Mouse (Mus musculus): ENCODE results near the gene Pxylp1. TPM values are rescaled to one million over a fixed set of nuclear protein-coding genes. Genes with fewer than 3 reads are reported as not detected.
A peak's percentile ranks its signal among the peaks of the same experiment; 100 is the strongest.

Pxylp1 gene
- polyA plus RNA-seq, 1 experiment from 2014 or later, result 34.7 TPM

GRCm38 (mm10) chr9:96870104-96870503, 22.4 kb downstream of the Pxylp1 start:
- H3K9ac ChIP-seq (ENCODE audit: low read depth, low read length), result no peak overlapping the region
- H3K4me2 ChIP-seq (ENCODE audit: low read depth, low read length), result no peak overlapping the region
- H3K36me3 ChIP-seq (ENCODE audit: control insufficient read depth, insufficient read depth, low read length), result no peaks in the 10 kb centered on the region
- no peak overlapping the region for H3K4me3 ChIP-seq (ENCODE audit: low read depth, low read length)
- peaks cover under 1% of the 10 kb centered on the region; the same call in 1 of the 2 replicates for H3K4me1 ChIP-seq (ENCODE audit: control insufficient read depth, insufficient read depth, low read length)
- no peak for ATAC-seq (ENCODE audit: low read depth)
- H3K27me3 ChIP-seq (replicated peaks; ENCODE audit: control insufficient read depth, insufficient read depth, low read length), result no peaks in the 10 kb centered on the region
- WGBS, result 74% methylated on average over 8 of the region's 8 CpGs
- H3K9me3 ChIP-seq (ENCODE audit: control insufficient read depth, low read length), result peaks cover 11% of the 10 kb centered on the region
- DNase-seq (ENCODE audit: low spot score), result no peak
- H3K27ac ChIP-seq (replicated peaks; ENCODE audit: low read depth, low read length), result no peak overlapping the region

- H3K4me1 ChIP-seq (ENCODE audit: control insufficient read depth, insufficient read depth, low read length), result no peaks in the 10 kb centered on the region
- no peak overlapping the region for H3K4me2 ChIP-seq (ENCODE audit: low read depth, low read length)
- no peaks in the 10 kb centered on the region for H3K27me3 ChIP-seq (replicated peaks; ENCODE audit: control insufficient read depth, insufficient read depth, low read length)
- ATAC-seq (ENCODE audit: low read depth) (no peak), DNase-seq (ENCODE audit: low spot score) (no peak)
- H3K4me3 ChIP-seq (ENCODE audit: low read depth, low read length), result no peak overlapping the region
- no peaks in the 10 kb centered on the region for H3K36me3 ChIP-seq (ENCODE audit: control insufficient read depth, insufficient read depth, low read length)
- no peak overlapping the region for H3K27ac ChIP-seq (replicated peaks; ENCODE audit: low read depth, low read length)
- no peak overlapping the region for H3K9ac ChIP-seq (ENCODE audit: low read depth, low read length)
- peaks cover 11% of the 10 kb centered on the region for H3K9me3 ChIP-seq (ENCODE audit: control insufficient read depth, low read length)
- 84% methylated on average over 5 of the region's 5 CpGs for WGBS
Measured at GRCm38 (mm10) chr9:96869542-96869941, 22.9 kb downstream of the Pxylp1 start.

- 90% methylated on average over 6 of the region's 6 CpGs for WGBS
- Histone ChIP-seq H3K36me3 (ENCODE audit: control insufficient read depth, insufficient read depth, low read length) (no peaks in the 10 kb centered on the region), H3K4me3 (ENCODE audit: low read depth, low read length) (no peak overlapping the region), H3K9ac (ENCODE audit: low read depth, low read length) (no peak overlapping the region), H3K4me2 (ENCODE audit: low read depth, low read length) (no peak overlapping the region), H3K27me3 (replicated peaks; ENCODE audit: control insufficient read depth, insufficient read depth, low read length) (no peaks in the 10 kb centered on the region), H3K27ac (replicated peaks; ENCODE audit: low read depth, low read length) (no peak overlapping the region), H3K9me3 (ENCODE audit: control insufficient read depth, low read length) (peaks cover 11% of the 10 kb centered on the region), H3K4me1 (ENCODE audit: control insufficient read depth, insufficient read depth, low read length) (0 out of 2 replicates have a peak, but pooled peaks cover under 1% of the 10 kb centered on the region)
- DNase-seq (ENCODE audit: low spot score) (no peak), ATAC-seq (ENCODE audit: low read depth) (no peak)
Measured at GRCm38 (mm10) chr9:96868546-96868945, 23.9 kb downstream of the Pxylp1 start.

- ATAC-seq (ENCODE audit: low read depth), result no peak
- 59% methylated on average over 7 of the region's 7 CpGs for WGBS
- H3K4me1 ChIP-seq (ENCODE audit: control insufficient read depth, insufficient read depth, low read length), result peaks cover 8% of the 10 kb centered on the region; the same call in 1 of the 2 replicates
Measured at GRCm38 (mm10) chr9:96867165-96867564, 25.3 kb downstream of the Pxylp1 start.

GRCm38 (mm10) chr9:96866196-96866595, 26.3 kb downstream of the Pxylp1 start:
- Histone ChIP-seq H3K27ac (replicated peaks; ENCODE audit: low read depth, low read length) (no peak overlapping the region), H3K4me1 (ENCODE audit: control insufficient read depth, insufficient read depth, low read length) (peaks cover 16% of the 10 kb centered on the region), H3K4me3 (ENCODE audit: low read depth, low read length) (no peak overlapping the region), H3K9me3 (ENCODE audit: control insufficient read depth, low read length) (no peaks in the 10 kb centered on the region; the same call in 1 of the 2 replicates), H3K36me3 (ENCODE audit: control insufficient read depth, insufficient read depth, low read length) (no peaks in the 10 kb centered on the region), H3K9ac (ENCODE audit: low read depth, low read length) (no peak overlapping the region), H3K27me3 (replicated peaks; ENCODE audit: control insufficient read depth, insufficient read depth, low read length) (no peaks in the 10 kb centered on the region), H3K4me2 (ENCODE audit: low read depth, low read length) (no peak overlapping the region)
- 98% methylated on average over 5 of the region's 5 CpGs for WGBS
- ATAC-seq (ENCODE audit: low read depth) (no peak), DNase-seq (ENCODE audit: low spot score) (no peak)

More at GRCm38 (mm10) chr9:96867165-96867564, 25.3 kb downstream of the Pxylp1 start:
- peaks cover 6% of the 10 kb centered on the region for H3K9me3 ChIP-seq (ENCODE audit: control insufficient read depth, low read length)
- H3K27me3 ChIP-seq (replicated peaks; ENCODE audit: control insufficient read depth, insufficient read depth, low read length), result no peaks in the 10 kb centered on the region
- no peak overlapping the region for H3K27ac ChIP-seq (replicated peaks; ENCODE audit: low read depth, low read length)
- no peak for DNase-seq (ENCODE audit: low spot score)
- H3K36me3 ChIP-seq (ENCODE audit: control insufficient read depth, insufficient read depth, low read length), result no peaks in the 10 kb centered on the region
- H3K9ac ChIP-seq (ENCODE audit: low read depth, low read length), result no peak overlapping the region
- H3K4me2 ChIP-seq (ENCODE audit: low read depth, low read length), result no peak overlapping the region
- no peak overlapping the region for H3K4me3 ChIP-seq (ENCODE audit: low read depth, low read length)

GRCm38 (mm10) chr9:96865473-96866050, 26.9 kb downstream of the Pxylp1 start:
- Histone ChIP-seq H3K9me3 (ENCODE audit: control insufficient read depth, low read length) (no peaks in the 10 kb centered on the region), H3K4me3 (ENCODE audit: low read depth, low read length) (no peak overlapping the region), H3K9ac (ENCODE audit: low read depth, low read length) (no peak overlapping the region), H3K4me2 (ENCODE audit: low read depth, low read length) (no peak overlapping the region), H3K27me3 (replicated peaks; ENCODE audit: control insufficient read depth, insufficient read depth, low read length) (no peaks in the 10 kb centered on the region), H3K36me3 (ENCODE audit: control insufficient read depth, insufficient read depth, low read length) (no peaks in the 10 kb centered on the region), H3K4me1 (ENCODE audit: control insufficient read depth, insufficient read depth, low read length) (peaks cover 22% of the 10 kb centered on the region), H3K27ac (replicated peaks; ENCODE audit: low read depth, low read length) (no peak overlapping the region)
- ATAC-seq (ENCODE audit: low read depth) (peak; percentile 84), DNase-seq (ENCODE audit: low spot score) (peak; percentile 71)
- 65% methylated on average over 16 of the region's 16 CpGs for WGBS

GRCm38 (mm10) chr9:96863539-96863938, 28.9 kb downstream of the Pxylp1 start:
- H3K4me3 ChIP-seq (ENCODE audit: low read depth, low read length), result no peak overlapping the region
- no peak overlapping the region for H3K4me2 ChIP-seq (ENCODE audit: low read depth, low read length)
- no peak overlapping the region for H3K9ac ChIP-seq (ENCODE audit: low read depth, low read length)
- no peaks in the 10 kb centered on the region for H3K36me3 ChIP-seq (ENCODE audit: control insufficient read depth, insufficient read depth, low read length)
- no peak overlapping the region for H3K27ac ChIP-seq (replicated peaks; ENCODE audit: low read depth, low read length)
- WGBS, result 68% methylated on average over 3 of the region's 3 CpGs
- no peak for ATAC-seq (ENCODE audit: low read depth)
- no peak for DNase-seq (ENCODE audit: low spot score)
- no peaks in the 10 kb centered on the region for H3K9me3 ChIP-seq (ENCODE audit: control insufficient read depth, low read length)
- no peaks in the 10 kb centered on the region for H3K27me3 ChIP-seq (replicated peaks; ENCODE audit: control insufficient read depth, insufficient read depth, low read length)
- peaks cover 25% of the 10 kb centered on the region for H3K4me1 ChIP-seq (ENCODE audit: control insufficient read depth, insufficient read depth, low read length)

GRCm38 (mm10) chr9:96862836-96863235, 29.6 kb downstream of the Pxylp1 start:
- peaks cover 25% of the 10 kb centered on the region for H3K4me1 ChIP-seq (ENCODE audit: control insufficient read depth, insufficient read depth, low read length)
- H3K36me3 ChIP-seq (ENCODE audit: control insufficient read depth, insufficient read depth, low read length), result no peaks in the 10 kb centered on the region
- no peaks in the 10 kb centered on the region for H3K27me3 ChIP-seq (replicated peaks; ENCODE audit: control insufficient read depth, insufficient read depth, low read length)
- no peaks in the 10 kb centered on the region for H3K9me3 ChIP-seq (ENCODE audit: control insufficient read depth, low read length)
- no peak overlapping the region for H3K4me2 ChIP-seq (ENCODE audit: low read depth, low read length)
- ATAC-seq (ENCODE audit: low read depth) (no peak), DNase-seq (ENCODE audit: low spot score) (no peak)
- no peak overlapping the region for H3K27ac ChIP-seq (replicated peaks; ENCODE audit: low read depth, low read length)
- H3K9ac ChIP-seq (ENCODE audit: low read depth, low read length), result no peak overlapping the region
- no peak overlapping the region for H3K4me3 ChIP-seq (ENCODE audit: low read depth, low read length)
- 46% methylated on average over 4 of the region's 4 CpGs for WGBS

- WGBS, result 63% methylated on average over 10 of the region's 10 CpGs
- H3K4me2 ChIP-seq (ENCODE audit: low read depth, low read length), result no peak overlapping the region
- H3K4me3 ChIP-seq (ENCODE audit: low read depth, low read length), result no peak overlapping the region
- no peaks in the 10 kb centered on the region for H3K27me3 ChIP-seq (replicated peaks; ENCODE audit: control insufficient read depth, insufficient read depth, low read length)
- DNase-seq (ENCODE audit: low spot score) (no peak), ATAC-seq (ENCODE audit: low read depth) (no peak)
- H3K9ac ChIP-seq (ENCODE audit: low read depth, low read length), result no peak overlapping the region
- H3K36me3 ChIP-seq (ENCODE audit: control insufficient read depth, insufficient read depth, low read length), result no peaks in the 10 kb centered on the region
- H3K27ac ChIP-seq (replicated peaks; ENCODE audit: low read depth, low read length), result 0 out of 2 replicates have a peak overlapping the region, but pooled peaks have one; percentile 41
- H3K4me1 ChIP-seq (ENCODE audit: control insufficient read depth, insufficient read depth, low read length), result peaks cover 25% of the 10 kb centered on the region
- no peaks in the 10 kb centered on the region for H3K9me3 ChIP-seq (ENCODE audit: control insufficient read depth, low read length)
Measured at GRCm38 (mm10) chr9:96861092-96861487, 31.4 kb downstream of the Pxylp1 start.
